Mouse (Mus musculus) kidney, embryonic 15.5 days (tissue): ENCODE results near the gene Zfp217. TPM values are rescaled to one million over a fixed set of nuclear protein-coding genes. Genes with fewer than 3 reads are reported as not detected.

Source experiments
- ATAC-seq: fragments of 200-750 bp; cut with Nextera tagmentation; replicated peaks from 2 replicates; pipeline ENCODE4 v1.8.0; 2017; ENCODE audit warnings: moderate TSS enrichment; ENCODE audit not compliant: low FRiP score
- H3K27ac ChIP-seq: fragments of 300-500 bp; sonication (generic); 2 replicates; pipeline ENCODE4 v1.5.1; 2015; ENCODE audit warnings: mild to moderate bottlenecking, inconsistent platforms
- H3K27me3 ChIP-seq: fragments of 300-500 bp; sonication (generic); 2 replicates; pipeline ENCODE4 v1.6.1; 2015; ENCODE audit warnings: inconsistent platforms
- H3K36me3 ChIP-seq: fragments of 300-500 bp; sonication (generic); 2 replicates; pipeline ENCODE4 v1.6.1; 2015; ENCODE audit warnings: inconsistent platforms
- H3K4me1 ChIP-seq: fragments of 300-500 bp; sonication (generic); 2 replicates; pipeline ENCODE4 v1.6.1; 2015; ENCODE audit warnings: inconsistent platforms
- H3K4me2 ChIP-seq: fragments of 300-500 bp; sonication (generic); 2 replicates; pipeline ENCODE4 v1.6.1; 2015; ENCODE audit warnings: moderate library complexity, mild to moderate bottlenecking, inconsistent platforms
- H3K4me3 ChIP-seq: fragments of 300-500 bp; sonication (generic); replicated peaks from 2 replicates; pipeline ENCODE4 v1.5.1; 2015; ENCODE audit warnings: mild to moderate bottlenecking, inconsistent platforms
- H3K9ac ChIP-seq: fragments of 300-500 bp; sonication (generic); 2 replicates; pipeline ENCODE4 v1.6.1; 2015; ENCODE audit warnings: mild to moderate bottlenecking, inconsistent platforms
- H3K9me3 ChIP-seq: fragments of 300-500 bp; sonication (generic); replicated peaks from 2 replicates; pipeline ENCODE4 v1.6.1; 2016; ENCODE audit warnings: inconsistent platforms
- WGBS: fragments of 180-500 bp; shearing (Covaris S2); methylation state at CpG from one replicate; pipeline ENCODE4 v1.1.7; 2015; ENCODE audit warnings: mixed read lengths; 5-methylcytosine and 5-hydroxymethylcytosine counted together
- polyA plus RNA-seq: library from polyadenylated mRNA; unstranded; fragments of >200 nt; fragmentation: Nextera tagmentation; extraction: Ambion mirVana; gene quantifications from 2 replicates; pipeline ENCODE4 v1.2.1, GENCODE M21; 2015

Zfp217 gene
- polyA plus RNA-seq, 1 experiment from 2014 or later = 5.0 TPM

DNA sequence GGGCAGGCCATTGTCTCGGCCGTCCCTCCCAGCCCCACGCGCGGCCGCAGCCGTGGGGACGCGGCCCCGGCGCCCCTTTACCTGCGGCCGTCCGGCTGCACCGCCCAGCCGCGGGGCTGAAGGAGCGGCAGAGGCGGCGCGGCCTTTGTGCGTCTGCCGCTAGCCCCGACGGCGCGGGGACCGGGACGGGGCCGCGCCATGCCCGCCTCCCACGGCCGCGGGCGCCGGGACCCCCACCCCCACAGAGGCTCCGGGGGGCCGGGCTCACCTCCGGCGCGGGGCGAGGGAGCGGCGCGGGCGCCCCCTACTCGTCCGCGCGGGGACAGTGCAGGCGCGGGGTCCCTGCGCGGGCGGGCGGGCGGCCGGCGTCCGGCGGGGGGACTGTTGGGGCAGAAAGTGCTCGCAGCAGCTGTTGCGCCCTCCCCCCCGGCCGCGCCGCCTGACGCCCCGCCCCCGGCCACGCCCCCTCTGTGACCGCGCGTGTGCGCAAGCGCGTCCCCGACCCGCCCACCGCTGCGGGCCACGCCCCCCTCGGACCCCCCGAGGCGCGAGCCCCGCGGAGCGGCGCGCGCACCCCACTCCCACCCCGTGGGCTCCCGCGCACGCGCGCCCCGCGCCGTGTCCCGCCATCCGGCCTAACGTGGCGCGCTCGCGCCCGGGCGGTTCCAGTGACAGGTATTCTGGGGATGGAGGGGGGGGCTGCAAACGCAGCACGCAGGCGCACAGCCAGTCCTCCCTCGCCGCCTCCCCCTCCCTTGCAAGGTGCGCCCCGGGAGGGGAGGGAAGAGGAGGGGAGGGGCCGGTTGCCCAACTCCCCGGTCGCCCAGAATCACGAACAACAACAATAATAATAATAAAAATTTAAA, 16.9 kb downstream of the Zfp217 start:
- ATAC-seq = peak; percentile 92
- Histone ChIP-seq H3K4me1 (peaks cover 66% of the 10 kb centered on the region), H3K36me3 (no peaks in the 10 kb centered on the region), H3K9me3 (no peaks in the 10 kb centered on the region), H3K4me2 (peak overlapping the region; percentile 81), H3K9ac (peak overlapping the region; percentile 98), H3K4me3 (peak overlapping the region; percentile 93), H3K27ac (peak overlapping the region; percentile 96), H3K27me3 (no peaks in the 10 kb centered on the region)
- WGBS = under 1% methylated on average over 91 of the region's 122 CpGs

GRCm38 (mm10) chr2:170129923-170130779, 17.8 kb downstream of the Zfp217 start:
- Histone ChIP-seq H3K4me2 (peak overlapping the region; percentile 81), H3K4me1 (peaks cover 74% of the 10 kb centered on the region)
- ATAC-seq = peak; percentile 50

DNA sequence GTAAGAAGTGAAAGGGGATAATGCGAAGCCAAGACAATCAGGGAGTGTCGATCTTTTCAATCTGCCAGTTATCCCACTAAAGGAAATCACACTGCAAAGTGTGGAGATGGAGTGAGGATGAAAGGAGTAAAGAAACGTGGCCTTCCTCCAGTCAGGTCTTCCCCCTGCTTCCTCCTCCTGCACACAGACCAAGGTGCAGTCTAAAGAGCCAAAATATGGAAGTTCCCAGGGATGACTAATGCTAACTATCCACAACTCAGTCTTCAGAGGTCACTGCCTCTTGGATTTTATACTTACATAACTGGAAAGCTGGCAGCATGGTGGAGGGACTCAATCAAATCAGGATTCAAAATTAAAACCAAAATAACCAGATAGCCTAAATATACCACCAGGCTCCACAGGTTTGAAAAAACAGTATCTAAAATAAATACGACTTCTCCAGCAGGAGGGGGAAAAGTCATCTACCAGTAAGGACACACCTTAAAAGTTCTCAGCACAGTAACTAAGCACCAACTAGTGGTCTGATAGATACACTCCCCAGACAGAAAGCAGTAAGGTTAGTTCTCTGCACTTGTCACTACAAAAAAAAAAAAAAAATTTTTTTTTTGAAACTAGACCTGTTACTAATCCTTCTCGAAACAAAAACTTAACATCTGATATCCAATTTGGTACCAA, 18.5 kb downstream of the Zfp217 start:
- H3K9me3 ChIP-seq = no peaks in the 10 kb centered on the region
- peak overlapping the region; percentile 98 for H3K9ac ChIP-seq
- H3K27ac ChIP-seq = peak overlapping the region; percentile 96
- no peaks in the 10 kb centered on the region for H3K27me3 ChIP-seq
- H3K4me2 ChIP-seq = peak overlapping the region; percentile 81
- no peak for ATAC-seq
- H3K4me1 ChIP-seq = peaks cover 72% of the 10 kb centered on the region
- peaks cover 3% of the 10 kb centered on the region; the same call in 1 of the 2 replicates for H3K36me3 ChIP-seq
- H3K4me3 ChIP-seq = peak overlapping the region; percentile 93
- WGBS = 16% methylated on average over 5 of the region's 5 CpGs

More at GRCm38 (mm10) chr2:170129923-170130779, 17.8 kb downstream of the Zfp217 start:
- Histone ChIP-seq H3K36me3 (peaks cover 1% of the 10 kb centered on the region; the same call in 1 of the 2 replicates), H3K4me3 (peak overlapping the region; percentile 93), H3K27ac (peak overlapping the region; percentile 96), H3K9me3 (no peaks in the 10 kb centered on the region), H3K27me3 (no peaks in the 10 kb centered on the region), H3K9ac (peak overlapping the region; percentile 98)
- WGBS = under 1% methylated on average over 48 of the region's 48 CpGs

- no peaks in the 10 kb centered on the region for H3K27me3 ChIP-seq
- no peak for ATAC-seq
- H3K36me3 ChIP-seq = peaks cover 9% of the 10 kb centered on the region
- WGBS = 9% methylated on average over 7 of the region's 7 CpGs
- H3K9ac ChIP-seq = 0 out of 2 replicates have a peak overlapping the region, but pooled peaks have one; percentile 24
- H3K4me3 ChIP-seq = peak overlapping the region; percentile 93
- peaks cover 67% of the 10 kb centered on the region for H3K4me1 ChIP-seq
- peak overlapping the region; percentile 96 for H3K27ac ChIP-seq
- H3K9me3 ChIP-seq = no peaks in the 10 kb centered on the region
- peak overlapping the region; percentile 81 for H3K4me2 ChIP-seq
These were observed 19.2 kb downstream of the Zfp217 start for GRCm38 (mm10) chr2:170128461-170129247.

DNA sequence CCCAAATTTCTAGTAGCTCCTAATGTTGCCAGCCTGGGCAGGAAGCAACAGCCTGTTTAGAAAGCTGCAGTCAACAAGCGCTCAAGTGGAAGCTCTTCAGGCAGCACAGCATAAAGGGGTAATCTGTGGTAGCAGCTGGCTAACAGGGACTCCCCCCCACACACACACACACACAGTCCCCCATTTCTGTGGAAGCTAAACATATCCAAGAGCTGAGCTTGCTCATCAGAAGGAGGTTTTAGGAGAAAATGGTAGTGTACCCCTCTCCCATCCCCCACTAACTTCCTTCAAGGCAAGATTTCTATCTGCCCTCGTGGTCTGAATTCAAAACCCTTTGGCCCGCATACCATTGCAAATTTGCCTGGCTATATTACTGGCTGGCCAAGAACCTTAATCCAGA, 20.4 kb downstream of the Zfp217 start:
- H3K36me3 ChIP-seq = peaks cover 19% of the 10 kb centered on the region
- peaks cover 59% of the 10 kb centered on the region for H3K4me1 ChIP-seq
- H3K4me2 ChIP-seq = peak overlapping the region; percentile 29
- H3K9me3 ChIP-seq = no peaks in the 10 kb centered on the region
- H3K9ac ChIP-seq = no peak overlapping the region
- peak overlapping the region; percentile 96; the same call in 1 of the 2 replicates for H3K27ac ChIP-seq
- no peaks in the 10 kb centered on the region for H3K27me3 ChIP-seq
- no peak for ATAC-seq
- no peak overlapping the region for H3K4me3 ChIP-seq
- WGBS = 37% methylated on average over 3 of the region's 3 CpGs

DNA sequence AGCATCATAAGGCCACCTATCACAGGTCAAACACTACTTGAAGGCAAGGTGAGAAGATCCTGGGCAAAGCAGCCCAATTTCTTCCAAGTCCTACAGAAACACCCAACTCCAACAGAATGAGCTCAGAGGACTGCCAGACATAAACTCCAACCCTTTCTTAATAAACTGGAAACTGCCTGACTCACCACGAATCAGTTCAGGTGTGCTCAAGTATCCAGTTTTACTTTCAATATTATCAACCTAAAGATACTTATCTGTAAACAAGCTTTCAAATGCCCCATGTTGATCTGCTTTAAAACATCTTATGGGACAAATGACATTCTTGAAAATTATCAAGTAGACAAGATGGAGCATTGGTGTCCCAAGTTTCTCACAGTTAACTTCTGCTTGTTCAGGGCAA, 21.6 kb downstream of the Zfp217 start:
- Histone ChIP-seq H3K4me2 (no peak overlapping the region), H3K9ac (no peak overlapping the region), H3K9me3 (no peaks in the 10 kb centered on the region), H3K4me1 (peaks cover 53% of the 10 kb centered on the region), H3K27ac (no peak overlapping the region), H3K36me3 (peaks cover 27% of the 10 kb centered on the region), H3K4me3 (no peak overlapping the region), H3K27me3 (no peaks in the 10 kb centered on the region)
- 73% methylated on average over 1 of the region's 1 CpGs for WGBS
- no peak for ATAC-seq

DNA sequence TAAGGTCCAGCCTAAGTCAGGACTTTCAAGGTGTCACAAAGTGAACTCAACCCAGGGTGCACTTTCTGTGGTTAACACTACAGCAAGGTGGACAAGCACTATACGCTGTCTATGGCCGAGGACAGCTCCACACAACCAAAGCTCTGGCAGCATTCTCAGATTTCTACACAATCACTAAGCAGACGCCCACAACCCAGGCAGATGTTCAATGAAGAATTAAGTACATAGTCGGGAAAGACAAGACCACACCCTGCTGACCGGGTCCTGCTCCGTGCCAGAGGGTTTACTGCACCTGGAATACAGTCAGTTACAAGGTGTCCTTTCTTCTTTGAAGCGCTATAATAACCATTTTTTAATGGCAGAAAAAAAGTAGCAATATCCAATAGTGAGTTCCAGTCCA, 25.7 kb downstream of the Zfp217 start:
- 80% methylated on average over 7 of the region's 7 CpGs for WGBS

DNA sequence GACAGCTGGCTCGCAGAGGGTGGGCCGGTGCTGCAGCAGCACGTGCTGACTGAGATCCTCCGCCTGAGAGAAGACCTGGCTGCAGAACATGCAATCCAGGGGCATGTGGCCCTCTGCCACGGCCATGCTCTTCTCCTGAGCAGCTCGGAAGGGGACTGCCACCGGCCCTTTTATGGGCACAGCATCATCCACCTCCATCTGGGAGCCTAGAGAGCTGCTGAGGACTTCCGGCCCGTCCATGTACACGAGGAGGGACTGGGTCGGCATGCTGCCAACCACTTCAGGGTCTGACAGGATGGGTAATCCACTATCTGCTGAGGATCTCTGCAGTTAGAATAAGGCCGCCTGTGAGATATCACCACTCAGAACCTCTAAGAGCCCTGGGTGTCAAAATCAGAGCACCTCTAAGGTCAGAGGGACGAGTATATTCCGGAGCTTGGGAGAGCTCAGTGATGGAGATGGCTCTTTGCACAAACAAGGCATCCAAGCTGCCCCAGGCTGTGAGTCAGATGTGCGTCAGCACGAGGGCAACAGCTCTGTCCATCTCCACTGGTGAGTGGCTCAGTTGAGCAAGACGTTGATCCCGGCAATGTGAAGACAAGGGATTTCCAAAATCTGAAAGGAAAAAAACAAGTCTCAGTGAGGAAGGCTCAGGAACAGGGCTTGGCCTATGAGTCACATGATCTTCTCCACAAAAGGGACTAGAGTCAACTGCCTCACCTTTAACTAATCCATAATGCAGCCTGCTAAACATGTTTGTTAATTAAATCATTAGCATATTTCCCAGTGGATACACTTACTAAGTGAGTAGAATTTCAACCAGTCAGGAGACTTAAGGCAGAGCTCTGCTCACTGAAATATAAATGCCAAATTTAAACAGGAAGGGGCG, 27.5 kb downstream of the Zfp217 start:
- ATAC-seq = no peak
- Histone ChIP-seq H3K4me2 (no peak overlapping the region), H3K36me3 (peaks cover 83% of the 10 kb centered on the region), H3K27me3 (no peaks in the 10 kb centered on the region), H3K27ac (no peak overlapping the region), H3K9ac (no peak overlapping the region), H3K4me3 (no peak overlapping the region), H3K9me3 (no peaks in the 10 kb centered on the region), H3K4me1 (peaks cover 26% of the 10 kb centered on the region)
- WGBS = 88% methylated on average over 19 of the region's 19 CpGs

More for the DNA sequence above, 25.7 kb downstream of the Zfp217 start:
- H3K4me3 ChIP-seq = no peak overlapping the region
- no peaks in the 10 kb centered on the region for H3K9me3 ChIP-seq
- H3K4me1 ChIP-seq = peaks cover 37% of the 10 kb centered on the region
- H3K27me3 ChIP-seq = no peaks in the 10 kb centered on the region
- no peak for ATAC-seq
- H3K9ac ChIP-seq = no peak overlapping the region
- no peak overlapping the region for H3K4me2 ChIP-seq
- H3K27ac ChIP-seq = no peak overlapping the region
- peaks cover 68% of the 10 kb centered on the region for H3K36me3 ChIP-seq

GRCm38 (mm10) chr2:170116704-170117281, 31.1 kb downstream of the Zfp217 start:
- no peak overlapping the region for H3K4me3 ChIP-seq
- ATAC-seq = no peak; the same call in 1 of the 2 replicates

GRCm38 (mm10) chr2:170110306-170110705, 37.6 kb downstream of the Zfp217 start:
- no peaks in the 10 kb centered on the region for H3K9me3 ChIP-seq

More at GRCm38 (mm10) chr2:170116704-170117281, 31.1 kb downstream of the Zfp217 start:
- Histone ChIP-seq H3K27me3 (no peaks in the 10 kb centered on the region), H3K4me2 (no peak overlapping the region), H3K9ac (no peak overlapping the region), H3K27ac (peak overlapping the region; percentile 52), H3K4me1 (peaks cover 18% of the 10 kb centered on the region), H3K9me3 (no peaks in the 10 kb centered on the region), H3K36me3 (peaks cover 93% of the 10 kb centered on the region)
- 48% methylated on average over 4 of the region's 4 CpGs for WGBS

More at GRCm38 (mm10) chr2:170110306-170110705, 37.6 kb downstream of the Zfp217 start:
- no peak overlapping the region for H3K4me2 ChIP-seq
- H3K4me3 ChIP-seq = no peak overlapping the region
- H3K27me3 ChIP-seq = no peaks in the 10 kb centered on the region
- H3K36me3 ChIP-seq = peaks cover 96% of the 10 kb centered on the region
- ATAC-seq = no peak
- H3K4me1 ChIP-seq = no peaks in the 10 kb centered on the region
- no peak overlapping the region for H3K9ac ChIP-seq
- H3K27ac ChIP-seq = no peak overlapping the region
- 63% methylated on average over 8 of the region's 8 CpGs for WGBS
